Mouse (Mus musculus) lung, postnatal 10 days (tissue): ENCODE results near the gene Zbtb16.

Source experiments
- DNase-seq: peaks from one replicate; pipeline ENCODE4 v3.0.0; 2021

The Zbtb16 gene

DNA sequence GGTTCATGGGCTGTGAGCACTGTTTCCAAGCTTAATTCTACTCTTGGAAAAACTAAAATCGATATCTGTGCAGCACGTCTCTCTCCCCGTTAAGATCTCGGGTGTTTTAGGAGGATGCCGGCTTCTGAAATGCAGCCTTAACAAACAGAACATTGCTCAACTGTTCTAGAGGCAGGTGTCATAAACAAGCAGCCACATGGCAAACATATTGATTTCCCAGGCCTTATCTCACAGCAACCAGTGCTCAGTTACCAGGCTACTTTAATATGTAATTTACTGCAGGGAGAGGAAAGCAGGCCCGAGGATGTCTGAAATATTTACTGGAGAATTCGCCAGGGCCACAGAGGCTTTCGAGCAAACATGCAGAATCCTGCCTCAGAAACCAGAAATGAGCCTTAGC is 35.4 kb downstream of the Zbtb16 start:
- DNase-seq = no peak

GRCm38 (mm10) chr9:48798044-48798443 is 38.0 kb downstream of the Zbtb16 start:
- DNase-seq = no peak

- no peak for DNase-seq
Observed at GRCm38 (mm10) chr9:48796267-48796822, 39.7 kb downstream of the Zbtb16 start.

- DNase-seq = no peak
Observed at GRCm38 (mm10) chr9:48795740-48796139, 40.3 kb downstream of the Zbtb16 start.

GRCm38 (mm10) chr9:48795095-48795494 is 40.9 kb downstream of the Zbtb16 start:
- no peak for DNase-seq

GRCm38 (mm10) chr9:48794463-48794862 is 41.6 kb downstream of the Zbtb16 start:
- DNase-seq = no peak

DNA sequence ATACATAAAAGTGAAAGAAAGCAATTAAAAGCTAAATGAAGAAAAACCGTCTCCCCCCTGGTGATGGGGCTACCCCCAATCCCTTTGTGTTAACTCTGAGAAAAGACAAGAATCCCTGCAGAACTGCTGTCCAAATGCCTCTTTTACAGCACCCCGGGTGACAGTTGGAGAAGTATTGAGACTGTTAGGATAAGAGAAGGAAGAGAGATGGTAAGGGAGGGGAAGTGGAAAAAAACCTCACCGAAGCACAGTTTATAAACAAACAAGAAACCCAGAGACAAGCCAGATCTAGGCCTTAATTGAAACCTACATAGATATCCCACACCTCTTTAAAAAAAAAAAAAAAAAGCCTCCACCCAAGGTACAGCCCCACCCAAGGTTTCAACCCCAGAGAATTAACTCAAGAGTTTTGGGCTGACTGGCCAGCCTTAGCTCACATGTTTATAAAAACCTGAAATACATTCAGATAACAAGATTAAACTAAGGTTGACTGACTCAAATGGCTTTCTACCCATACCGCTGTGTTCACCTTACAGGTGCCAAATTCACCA is 42.3 kb downstream of the Zbtb16 start:
- DNase-seq = no peak

GRCm38 (mm10) chr9:48790575-48790974 is 45.4 kb downstream of the Zbtb16 start:
- DNase-seq = no peak

- no peak for DNase-seq
Observed at GRCm38 (mm10) chr9:48787906-48788410, 48.1 kb downstream of the Zbtb16 start.

GRCm38 (mm10) chr9:48787321-48787720 is 48.7 kb downstream of the Zbtb16 start:
- no peak for DNase-seq

- DNase-seq = no peak
Observed at GRCm38 (mm10) chr9:48786814-48787213, 49.2 kb downstream of the Zbtb16 start.

GRCm38 (mm10) chr9:48784937-48785336 is 51.1 kb downstream of the Zbtb16 start:
- no peak for DNase-seq

GRCm38 (mm10) chr9:48783292-48783691 is 52.7 kb downstream of the Zbtb16 start:
- DNase-seq = no peak

DNA sequence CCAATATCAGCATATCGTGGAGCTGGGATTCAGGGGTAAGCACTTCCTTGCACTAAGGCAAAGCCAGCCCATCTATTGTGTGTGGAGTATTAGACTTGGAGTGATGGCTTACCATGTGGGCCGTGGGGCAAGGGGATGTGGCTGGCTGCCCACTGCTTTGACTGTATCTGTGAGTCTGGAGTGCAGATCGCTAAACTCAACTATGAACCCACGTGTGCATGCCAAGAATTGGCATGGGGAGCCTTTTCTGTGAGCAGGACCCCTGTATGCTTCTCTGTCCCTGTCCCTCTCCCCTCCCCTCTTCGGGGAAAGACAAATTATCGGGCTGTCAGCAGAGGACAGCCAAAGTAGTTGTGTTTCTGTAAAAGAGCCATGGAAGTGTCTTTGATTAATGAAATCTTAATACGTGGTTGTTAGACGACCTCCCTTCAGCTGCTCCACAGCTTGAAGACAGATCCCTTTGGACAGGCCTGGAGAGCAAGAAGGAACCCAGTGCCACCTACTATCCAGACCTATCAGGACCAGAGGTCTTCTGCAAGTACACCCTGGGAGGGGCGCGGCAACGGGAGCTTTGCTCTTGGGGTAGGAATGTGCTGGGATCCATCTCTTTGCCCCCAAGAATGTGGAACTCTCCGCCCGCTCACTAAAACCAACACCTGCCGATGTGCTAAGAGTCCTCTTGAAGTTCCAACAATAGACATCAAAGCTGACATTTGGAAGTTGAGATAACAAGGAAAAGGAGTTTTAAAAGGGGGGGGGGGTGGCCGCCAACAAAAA is 53.5 kb downstream of the Zbtb16 start:
- DNase-seq = no peak

DNA sequence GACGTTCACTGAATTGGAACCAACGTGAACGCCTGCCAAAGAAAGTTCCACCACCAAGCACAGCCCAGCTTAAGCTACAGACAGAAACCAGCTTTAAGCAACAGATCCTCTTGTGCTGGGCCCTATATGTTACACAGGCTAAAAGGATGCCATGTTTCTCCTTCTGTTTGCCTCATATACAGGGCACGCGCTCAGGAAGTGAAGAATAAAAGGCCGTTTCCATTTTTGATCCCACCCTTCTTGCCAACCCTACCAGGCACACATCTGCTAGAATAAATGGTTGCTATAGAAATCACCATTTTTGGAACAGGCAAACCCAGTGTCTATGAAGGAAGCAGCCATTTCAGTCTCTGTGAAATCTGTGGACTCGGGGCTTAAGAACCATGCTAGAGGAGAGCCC is 59.8 kb downstream of the Zbtb16 start:
- DNase-seq = no peak

- no peak for DNase-seq
Observed at GRCm38 (mm10) chr9:48775561-48775960, 60.5 kb downstream of the Zbtb16 start.

DNA sequence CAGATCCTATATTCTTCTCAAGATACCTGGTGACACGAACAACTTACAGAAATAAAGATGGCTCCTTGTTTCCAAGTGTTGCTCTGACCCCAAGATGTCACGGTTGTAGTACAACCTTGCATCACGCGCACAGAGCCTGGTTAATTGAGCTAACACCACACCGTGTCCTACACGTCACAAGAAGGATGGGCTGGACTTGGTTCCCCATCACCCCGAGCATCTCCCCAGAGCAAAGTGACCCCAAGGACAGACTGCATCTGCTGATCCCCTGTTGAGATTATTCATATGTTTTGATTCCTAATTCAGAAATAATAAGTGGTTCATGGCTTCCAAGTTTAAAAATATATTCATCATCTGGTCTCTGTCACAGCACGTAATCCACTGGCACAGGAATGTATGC is 62.3 kb downstream of the Zbtb16 start:
- no peak for DNase-seq

GRCm38 (mm10) chr9:48773130-48773529 is 62.9 kb downstream of the Zbtb16 start:
- DNase-seq = no peak

- no peak for DNase-seq
Observed at GRCm38 (mm10) chr9:48771504-48771903, 64.5 kb downstream of the Zbtb16 start.

- no peak for DNase-seq
Observed at GRCm38 (mm10) chr9:48768965-48769364, 67.1 kb downstream of the Zbtb16 start.

DNA sequence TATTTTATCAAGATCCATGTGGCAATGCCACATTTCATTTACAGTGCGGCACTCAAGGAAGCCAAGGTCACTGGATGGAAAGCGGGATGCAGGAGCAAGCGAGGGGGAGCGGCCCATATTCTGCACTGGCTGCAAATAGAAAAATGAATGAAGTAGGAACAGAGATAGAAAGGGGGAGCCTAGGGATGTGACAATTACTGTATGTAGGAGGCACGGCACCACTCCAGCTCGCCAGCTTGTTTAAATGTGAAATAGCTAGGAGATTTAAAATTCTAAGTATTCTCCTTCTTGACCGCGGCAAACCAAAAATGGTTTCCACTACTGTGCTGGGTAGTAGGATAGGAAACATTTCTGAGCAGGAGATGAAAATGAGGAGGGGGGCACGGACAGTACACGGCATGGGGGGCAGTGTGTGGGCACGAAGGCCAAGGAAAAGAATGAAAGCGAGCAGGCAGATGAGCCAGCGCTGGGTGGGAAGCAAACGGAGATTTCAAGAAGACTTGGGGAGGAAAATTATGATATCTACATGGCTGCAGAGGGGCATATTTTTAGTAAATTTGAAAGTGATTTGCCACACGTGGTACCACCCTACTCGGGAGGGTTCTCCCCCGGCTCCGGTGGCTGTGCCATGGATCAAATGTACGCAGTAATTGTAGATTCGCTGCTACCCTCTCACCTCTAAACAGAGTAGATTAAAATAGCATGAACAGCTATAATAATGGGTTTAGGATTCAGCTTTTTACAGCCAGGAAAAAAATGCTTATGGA is 68.2 kb downstream of the Zbtb16 start:
- DNase-seq = no peak

DNA sequence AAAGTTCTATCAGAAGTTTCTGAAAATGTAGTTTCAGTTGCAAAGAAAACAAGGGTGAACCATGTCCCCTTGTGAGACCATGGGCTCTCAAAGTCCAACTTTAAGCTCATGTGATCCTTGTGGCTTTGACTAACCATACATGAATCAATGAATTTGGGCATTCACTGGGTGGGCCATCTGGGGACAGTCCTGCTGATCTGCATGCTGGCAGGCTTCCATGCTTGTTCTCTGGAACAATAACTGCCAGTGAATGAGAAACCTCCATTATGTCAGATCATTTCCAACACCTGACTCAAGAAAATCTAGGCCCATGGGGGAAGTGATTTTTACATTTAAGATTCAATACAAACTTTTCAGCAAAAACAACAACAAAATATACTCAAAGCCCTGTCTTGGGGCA is 70.1 kb downstream of the Zbtb16 start:
- DNase-seq = no peak

- DNase-seq = no peak
Observed at GRCm38 (mm10) chr9:48764311-48764710, 71.7 kb downstream of the Zbtb16 start.
